Mouse (Mus musculus): ENCODE data around the gene Gga1. TPM values are rescaled to one million over a fixed set of nuclear protein-coding genes. Genes with fewer than 3 reads are reported as not detected.

The Gga1 gene
- polyA plus RNA-seq, 1 experiment from 2014 or later, result 42.5 TPM

DNA sequence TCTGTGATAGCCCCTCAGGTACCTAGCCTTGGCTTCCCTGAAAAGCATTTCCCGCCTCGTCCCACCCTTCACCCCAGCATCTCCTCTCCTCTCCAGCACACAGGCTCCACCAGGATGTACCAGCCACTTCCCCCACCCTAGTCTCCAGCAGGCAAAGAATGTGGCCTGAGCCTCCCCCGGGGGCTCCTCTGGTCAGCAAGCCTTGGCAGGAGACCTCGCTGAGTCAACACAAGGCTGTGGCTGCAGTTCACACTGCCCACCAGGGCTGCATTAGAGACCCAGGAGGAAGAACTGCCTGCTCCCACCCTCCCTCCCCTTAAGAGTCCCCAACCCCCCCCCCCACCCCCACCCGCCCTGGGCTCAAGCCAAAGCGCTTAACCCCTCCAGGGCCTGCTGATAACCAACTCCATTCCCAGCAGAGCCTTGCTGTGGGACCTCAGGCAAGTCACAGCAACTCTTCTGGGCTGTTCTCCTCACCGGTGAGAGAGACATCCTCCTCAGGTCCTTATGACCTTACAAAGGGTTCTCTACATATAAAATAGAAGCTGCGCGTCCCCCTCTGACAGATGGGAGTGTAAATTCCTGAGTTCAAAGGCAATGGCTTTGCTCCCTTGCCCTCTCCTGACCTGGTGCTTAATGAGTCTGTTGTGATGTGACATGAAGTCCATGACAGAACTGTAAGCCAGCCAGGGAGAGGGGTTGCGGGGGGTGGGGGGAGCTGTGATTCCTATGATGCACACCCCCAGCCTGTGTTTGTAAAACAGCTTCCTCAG is 42.6 kb upstream of the Gga1 start:
- no peak overlapping the region for H3K4me2 ChIP-seq (ENCODE audit: low read depth, low read length)
- peaks cover 39% of the 10 kb centered on the region for H3K4me1 ChIP-seq (ENCODE audit: control insufficient read depth, insufficient read depth, low read length)
- no peak for DNase-seq (ENCODE audit: low spot score)

DNA sequence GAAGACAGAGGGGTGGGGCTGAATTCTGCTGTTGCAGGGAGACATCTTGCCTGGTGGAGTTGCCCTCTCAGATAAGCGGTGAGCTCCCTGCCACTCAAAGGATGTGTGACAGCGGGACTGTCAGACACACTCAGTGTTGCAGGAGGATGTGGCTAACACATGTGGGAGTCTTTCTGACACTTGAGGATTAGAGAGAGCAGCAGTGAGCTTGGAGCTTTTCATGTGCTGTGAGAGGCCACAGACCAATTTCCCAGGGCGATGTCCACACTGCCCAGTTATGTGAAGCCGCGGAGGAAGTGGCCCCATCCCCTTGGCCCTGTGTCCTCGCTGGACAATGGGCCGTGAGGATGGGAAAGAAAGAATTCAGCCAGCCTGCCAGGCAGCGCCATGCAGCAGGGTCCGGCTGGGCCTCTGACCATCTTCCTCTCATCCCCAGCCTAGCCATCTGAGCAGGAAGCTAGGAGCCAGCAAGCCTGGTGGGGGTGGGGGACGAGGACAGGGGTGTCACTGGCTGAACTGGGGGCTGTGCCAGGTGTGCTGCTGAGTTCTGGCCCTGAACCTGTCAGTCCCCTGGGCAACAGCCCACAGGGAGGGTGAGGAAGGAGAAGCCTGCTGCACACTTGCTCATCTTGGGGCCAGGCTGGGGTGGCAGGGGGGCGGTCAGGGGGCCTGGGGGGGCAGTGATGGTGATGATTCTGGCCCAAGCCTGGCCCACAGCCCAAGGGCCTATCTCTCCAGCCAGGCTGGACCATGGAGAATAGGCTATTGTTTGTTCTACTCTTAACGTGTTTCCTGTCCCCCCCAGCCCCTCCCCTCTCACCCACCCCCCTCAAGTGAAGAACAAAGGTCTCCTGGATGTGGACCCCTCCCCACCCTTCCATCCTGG is 41.5 kb upstream of the Gga1 start:
- Histone ChIP-seq H3K36me3 (ENCODE audit: control insufficient read depth, insufficient read depth, low read length) (no peaks in the 10 kb centered on the region), H3K4me1 (ENCODE audit: control insufficient read depth, insufficient read depth, low read length) (peaks cover 49% of the 10 kb centered on the region), H3K27me3 (replicated peaks; ENCODE audit: control insufficient read depth, insufficient read depth, low read length) (no peaks in the 10 kb centered on the region), H3K4me3 (ENCODE audit: low read depth, low read length) (no peak overlapping the region), H3K4me2 (ENCODE audit: low read depth, low read length) (no peak overlapping the region), H3K27ac (replicated peaks; ENCODE audit: low read depth, low read length) (peak overlapping the region; percentile 76), H3K9ac (ENCODE audit: low read depth, low read length) (peak overlapping the region; percentile 45; the same call in 1 of the 2 replicates), H3K9me3 (ENCODE audit: control insufficient read depth, low read length) (no peaks in the 10 kb centered on the region)
- WGBS, result 19% methylated on average over 11 of the region's 12 CpGs
- no peak for ATAC-seq (ENCODE audit: low read depth)
- peak; percentile 58 for DNase-seq (ENCODE audit: low spot score)

More for the DNA sequence above, 42.6 kb upstream of the Gga1 start:
- H3K9me3 ChIP-seq (ENCODE audit: control insufficient read depth, low read length), result no peaks in the 10 kb centered on the region
- 27% methylated on average over 9 of the region's 10 CpGs for WGBS
- H3K27ac ChIP-seq (replicated peaks; ENCODE audit: low read depth, low read length), result peak overlapping the region; percentile 76
- no peaks in the 10 kb centered on the region for H3K36me3 ChIP-seq (ENCODE audit: control insufficient read depth, insufficient read depth, low read length)
- no peak for ATAC-seq (ENCODE audit: low read depth)
- no peak overlapping the region for H3K9ac ChIP-seq (ENCODE audit: low read depth, low read length)
- H3K4me3 ChIP-seq (ENCODE audit: low read depth, low read length), result no peak overlapping the region
- H3K27me3 ChIP-seq (replicated peaks; ENCODE audit: control insufficient read depth, insufficient read depth, low read length), result no peaks in the 10 kb centered on the region

DNA sequence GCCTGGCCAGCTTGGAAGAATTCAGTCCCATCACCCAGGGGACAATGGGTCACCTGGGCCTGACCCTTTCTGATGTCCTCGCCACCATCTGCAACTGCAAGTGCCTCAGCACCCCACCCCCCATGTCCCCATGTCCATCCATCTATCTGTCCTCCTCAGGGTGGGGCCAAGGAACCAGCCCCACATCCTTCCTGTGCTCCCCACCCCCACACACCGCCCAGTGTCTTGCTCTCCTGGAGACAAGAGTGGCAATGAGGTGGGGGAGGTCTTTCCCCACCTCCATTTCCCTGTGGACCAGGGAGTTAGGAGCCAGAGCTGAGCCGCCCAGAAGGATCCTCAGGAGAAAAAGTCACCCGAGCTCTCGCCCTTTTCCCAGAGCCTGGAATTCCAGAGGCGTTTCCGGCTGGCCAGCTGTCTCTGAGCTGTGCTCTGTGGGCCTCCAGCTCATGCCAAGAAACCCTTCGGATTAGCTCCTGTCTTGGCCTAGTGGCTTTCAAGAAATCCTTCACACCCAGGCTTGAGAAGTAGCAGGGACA is 40.8 kb upstream of the Gga1 start:
- Histone ChIP-seq H3K4me1 (ENCODE audit: control insufficient read depth, insufficient read depth, low read length) (peaks cover 56% of the 10 kb centered on the region), H3K9ac (ENCODE audit: low read depth, low read length) (no peak overlapping the region), H3K27me3 (replicated peaks; ENCODE audit: control insufficient read depth, insufficient read depth, low read length) (no peaks in the 10 kb centered on the region), H3K4me2 (ENCODE audit: low read depth, low read length) (no peak overlapping the region), H3K27ac (replicated peaks; ENCODE audit: low read depth, low read length) (peak overlapping the region; percentile 76), H3K9me3 (ENCODE audit: control insufficient read depth, low read length) (no peaks in the 10 kb centered on the region), H3K36me3 (ENCODE audit: control insufficient read depth, insufficient read depth, low read length) (no peaks in the 10 kb centered on the region), H3K4me3 (ENCODE audit: low read depth, low read length) (no peak overlapping the region)
- no peak for ATAC-seq (ENCODE audit: low read depth)
- DNase-seq (ENCODE audit: low spot score), result peak; percentile 70
- 33% methylated on average over 8 of the region's 8 CpGs for WGBS

DNA sequence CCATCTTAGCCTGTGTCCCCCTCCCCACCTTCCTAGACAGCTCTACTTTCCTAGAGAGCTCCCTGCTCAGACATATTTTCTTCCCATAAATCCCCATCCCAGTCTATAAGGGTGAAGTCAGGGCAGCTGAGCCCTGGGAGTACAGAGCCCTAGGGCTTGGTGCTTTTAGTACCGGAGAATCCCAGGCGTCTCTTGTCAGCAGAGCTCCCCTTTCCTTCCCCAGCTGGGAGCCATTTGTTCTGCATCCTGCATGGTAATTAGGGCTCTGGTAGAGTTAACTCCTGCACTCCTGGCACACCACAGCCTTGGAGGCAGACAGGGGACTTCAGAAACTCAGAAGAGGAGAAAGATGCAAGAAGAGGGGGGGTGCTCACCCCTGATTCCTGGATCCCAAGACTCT is 37.2 kb upstream of the Gga1 start:
- DNase-seq (ENCODE audit: low spot score) (peak; percentile 92), ATAC-seq (ENCODE audit: low read depth) (peak; percentile 61)
- Histone ChIP-seq H3K9me3 (ENCODE audit: control insufficient read depth, low read length) (no peaks in the 10 kb centered on the region), H3K4me3 (ENCODE audit: low read depth, low read length) (no peak overlapping the region), H3K4me1 (ENCODE audit: control insufficient read depth, insufficient read depth, low read length) (peaks cover 55% of the 10 kb centered on the region), H3K27ac (replicated peaks; ENCODE audit: low read depth, low read length) (peak overlapping the region; percentile 83), H3K36me3 (ENCODE audit: control insufficient read depth, insufficient read depth, low read length) (no peaks in the 10 kb centered on the region), H3K27me3 (replicated peaks; ENCODE audit: control insufficient read depth, insufficient read depth, low read length) (no peaks in the 10 kb centered on the region; the same call in none of the 2 replicates), H3K9ac (ENCODE audit: low read depth, low read length) (no peak overlapping the region), H3K4me2 (ENCODE audit: low read depth, low read length) (peak overlapping the region; percentile 20; the same call in 1 of the 2 replicates)
- whole genome bisulfite sequencing, result 3% methylated on average over 2 of the region's 2 CpGs

DNA sequence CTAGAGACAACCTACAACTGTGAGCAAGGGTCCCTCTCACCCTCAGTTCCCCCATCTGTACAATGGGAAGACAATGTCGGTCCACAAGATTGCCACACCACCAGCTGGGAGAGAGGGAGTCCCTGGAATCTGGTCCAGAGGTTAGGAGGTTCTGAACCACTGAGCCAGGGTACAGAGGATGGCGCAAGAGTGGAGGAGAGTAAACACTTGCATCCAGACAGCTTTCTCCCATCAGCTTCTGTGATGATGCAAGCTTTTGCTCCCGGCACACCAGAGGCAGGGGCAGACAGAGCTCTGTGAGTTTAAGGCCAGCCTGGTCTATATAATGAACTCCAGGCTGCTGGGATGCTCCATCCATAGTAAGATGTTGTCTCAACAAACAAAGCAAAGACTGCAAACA is 36.7 kb upstream of the Gga1 start:
- H3K27me3 ChIP-seq (replicated peaks; ENCODE audit: control insufficient read depth, insufficient read depth, low read length), result no peaks in the 10 kb centered on the region; the same call in none of the 2 replicates
- H3K9me3 ChIP-seq (ENCODE audit: control insufficient read depth, low read length), result no peaks in the 10 kb centered on the region
- no peak overlapping the region for H3K9ac ChIP-seq (ENCODE audit: low read depth, low read length)
- peak overlapping the region; percentile 83 for H3K27ac ChIP-seq (replicated peaks; ENCODE audit: low read depth, low read length)
- WGBS, result 28% methylated on average over 3 of the region's 3 CpGs
- DNase-seq (ENCODE audit: low spot score) (no peak), ATAC-seq (ENCODE audit: low read depth) (no peak)
- H3K4me2 ChIP-seq (ENCODE audit: low read depth, low read length), result 0 out of 2 replicates have a peak overlapping the region, but pooled peaks have one; percentile 20
- H3K4me1 ChIP-seq (ENCODE audit: control insufficient read depth, insufficient read depth, low read length), result peaks cover 55% of the 10 kb centered on the region
- H3K4me3 ChIP-seq (ENCODE audit: low read depth, low read length), result no peak overlapping the region
- H3K36me3 ChIP-seq (ENCODE audit: control insufficient read depth, insufficient read depth, low read length), result no peaks in the 10 kb centered on the region

DNA sequence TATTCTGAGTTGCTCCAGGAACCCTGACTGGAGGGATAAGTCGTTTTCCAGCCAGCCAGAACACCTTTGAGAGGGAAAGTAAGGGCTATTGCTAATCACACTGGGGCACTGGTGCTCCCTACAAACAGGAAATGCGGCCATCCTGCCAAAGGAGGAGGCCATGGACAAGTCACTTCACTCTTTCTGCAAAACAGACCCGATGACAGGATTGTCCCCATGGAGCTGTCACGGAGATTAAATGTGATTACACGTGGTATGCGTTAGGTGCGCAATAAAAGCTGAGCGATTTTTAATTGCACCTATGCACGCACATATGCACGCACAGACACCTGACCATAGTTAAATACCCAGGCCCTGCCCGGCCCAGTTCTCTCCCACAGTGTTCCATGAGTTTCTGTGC is 36.2 kb upstream of the Gga1 start:
- H3K4me2 ChIP-seq (ENCODE audit: low read depth, low read length), result no peak overlapping the region
- WGBS, result 33% methylated on average over 11 of the region's 11 CpGs
- H3K9me3 ChIP-seq (ENCODE audit: control insufficient read depth, low read length), result no peaks in the 10 kb centered on the region
- H3K27ac ChIP-seq (replicated peaks; ENCODE audit: low read depth, low read length), result no peak overlapping the region; the same call in 1 of the 2 replicates
- peaks cover 53% of the 10 kb centered on the region for H3K4me1 ChIP-seq (ENCODE audit: control insufficient read depth, insufficient read depth, low read length)
- no peaks in the 10 kb centered on the region for H3K36me3 ChIP-seq (ENCODE audit: control insufficient read depth, insufficient read depth, low read length)
- no peaks in the 10 kb centered on the region; the same call in none of the 2 replicates for H3K27me3 ChIP-seq (replicated peaks; ENCODE audit: control insufficient read depth, insufficient read depth, low read length)
- H3K9ac ChIP-seq (ENCODE audit: low read depth, low read length), result no peak overlapping the region
- DNase-seq (ENCODE audit: low spot score), result no peak
- ATAC-seq (ENCODE audit: low read depth), result no peak
- H3K4me3 ChIP-seq (ENCODE audit: low read depth, low read length), result no peak overlapping the region

DNA sequence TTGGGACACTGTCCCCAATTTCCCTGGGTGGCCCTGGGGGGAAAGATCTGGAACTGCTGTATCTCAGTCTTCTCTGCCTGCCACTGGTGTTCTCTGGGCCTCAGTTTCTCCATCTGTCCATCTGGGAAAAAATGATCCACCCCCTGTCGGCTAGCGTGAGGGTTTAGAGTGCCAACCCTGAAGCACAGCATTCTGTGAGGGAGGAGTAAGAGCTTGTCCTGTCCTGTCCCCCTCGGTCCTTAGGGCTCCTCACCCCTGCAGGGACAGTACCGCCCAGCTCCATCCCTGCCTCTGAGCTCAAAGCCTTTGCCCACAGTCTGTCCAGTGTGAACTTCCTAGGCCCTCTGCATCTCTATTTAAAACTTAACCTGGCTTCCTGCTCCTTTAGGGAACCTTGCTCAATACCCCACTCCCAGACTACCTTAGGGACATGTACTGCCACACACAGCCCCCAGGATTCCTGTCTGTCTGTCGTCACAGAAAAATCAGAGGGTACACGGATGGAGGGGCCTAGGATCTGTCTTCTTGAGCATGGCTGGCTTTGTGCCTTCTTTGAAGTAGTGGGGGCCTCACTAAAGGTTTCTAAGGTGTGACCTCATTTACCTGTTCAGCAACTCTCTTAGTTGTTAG is 35.7 kb upstream of the Gga1 start:
- Histone ChIP-seq H3K4me3 (ENCODE audit: low read depth, low read length) (no peak overlapping the region), H3K4me2 (ENCODE audit: low read depth, low read length) (no peak overlapping the region; the same call in 1 of the 2 replicates), H3K27ac (replicated peaks; ENCODE audit: low read depth, low read length) (no peak overlapping the region), H3K9ac (ENCODE audit: low read depth, low read length) (no peak overlapping the region), H3K4me1 (ENCODE audit: control insufficient read depth, insufficient read depth, low read length) (peaks cover 47% of the 10 kb centered on the region), H3K27me3 (replicated peaks; ENCODE audit: control insufficient read depth, insufficient read depth, low read length) (no peaks in the 10 kb centered on the region; the same call in none of the 2 replicates), H3K9me3 (ENCODE audit: control insufficient read depth, low read length) (no peaks in the 10 kb centered on the region), H3K36me3 (ENCODE audit: control insufficient read depth, insufficient read depth, low read length) (no peaks in the 10 kb centered on the region)
- ATAC-seq (ENCODE audit: low read depth), result no peak
- 37% methylated on average over 6 of the region's 6 CpGs for WGBS
- no peak for DNase-seq (ENCODE audit: low spot score)

All from embryonic facial prominence, embryonic 14.5 days (tissue).